Mouse (Mus musculus) megakaryocyte, adult 5-6 weeks (primary cell): ENCODE results near the gene A130010J15Rik. TPM values are rescaled to one million over a fixed set of nuclear protein-coding genes. Genes with fewer than 3 reads are reported as not detected.

Experiments
- ATAC-seq: 2 replicates; pipeline ENCODE4 v1.8.0; 2016; ENCODE audit warnings: mild to moderate bottlenecking, inconsistent platforms; ENCODE audit not compliant: poor library complexity, severe bottlenecking
- total RNA-seq, 2 experiments: library from RNA; stranded (forward) in 1 of 2; stranded (reverse) in 1 of 2; fragments of 153-499, 151-499 nt in 1 of 2; fragments of 221-1000, 200-1000 nt in 1 of 2; gene quantifications; 2 replicates each; pipeline versions ENCODE4 v1.2.3 to v1.2.4; 2015 to 2017

The A130010J15Rik gene
- total RNA-seq, 2 experiments from 2014 or later, result 4.6 TPM

DNA sequence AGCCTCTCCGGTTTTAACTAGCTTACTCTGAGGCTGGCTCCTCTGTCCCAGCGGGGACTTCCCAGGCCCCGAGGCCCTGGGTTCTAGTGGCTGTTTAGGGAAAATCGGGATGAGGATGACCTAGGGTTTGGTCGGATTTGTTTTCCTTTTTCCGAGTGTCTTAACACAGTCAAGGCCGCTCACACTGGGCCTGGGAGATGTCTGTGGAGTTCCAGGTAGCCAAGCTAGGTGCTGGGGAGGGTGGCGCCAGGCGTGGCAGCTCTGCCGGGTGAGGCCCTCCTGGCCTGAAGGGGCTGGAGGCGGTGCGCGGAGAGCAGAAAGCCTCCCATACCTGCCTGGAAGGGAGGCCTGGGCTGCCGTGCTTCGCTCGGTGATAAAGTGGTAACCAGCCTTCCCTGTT lies 14.3 kb upstream of the A130010J15Rik start:
- ATAC-seq, result no peak

DNA sequence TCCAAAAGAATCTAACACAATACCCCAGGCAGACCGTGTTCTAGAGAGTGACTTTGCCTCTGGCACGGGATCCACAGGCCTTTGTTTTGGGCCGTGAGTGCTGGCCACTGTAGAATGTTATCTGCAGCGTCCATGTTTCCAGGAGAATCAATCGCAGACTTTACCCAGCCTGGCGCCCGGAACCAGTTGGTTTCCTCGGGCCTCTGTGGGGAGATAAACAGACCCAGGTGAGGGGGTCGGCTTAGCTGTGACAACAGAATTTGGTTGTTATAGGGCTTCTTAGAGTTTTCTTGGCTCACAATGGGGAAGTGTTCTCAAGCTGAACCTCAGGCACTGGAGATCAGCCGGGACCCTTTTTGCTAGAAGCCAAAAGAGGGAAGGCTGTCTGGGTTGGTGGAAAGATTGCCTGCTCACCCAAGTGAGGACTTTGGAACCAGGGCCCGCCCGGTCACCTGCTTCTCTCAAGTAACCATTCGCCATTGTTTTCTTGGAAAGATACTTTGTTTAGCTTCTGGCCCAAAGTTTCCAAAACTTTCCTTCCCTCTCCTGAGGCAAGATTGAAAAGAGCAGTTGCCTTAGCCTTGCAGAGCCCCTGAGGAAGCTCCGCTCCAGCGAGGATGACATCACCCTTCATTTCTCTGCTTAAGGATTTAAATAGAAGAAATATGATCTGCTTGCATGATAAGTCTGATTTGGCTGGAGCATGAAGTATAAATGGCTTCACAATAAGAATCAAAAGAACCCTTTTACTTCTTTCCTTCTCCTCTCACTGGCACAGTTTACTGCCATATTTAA lies 11.3 kb upstream of the A130010J15Rik start:
- no peak for ATAC-seq

- no peak for ATAC-seq
Observed at GRCm38 (mm10) chr1:193157111-193157492, 10.7 kb upstream of the A130010J15Rik start.

DNA sequence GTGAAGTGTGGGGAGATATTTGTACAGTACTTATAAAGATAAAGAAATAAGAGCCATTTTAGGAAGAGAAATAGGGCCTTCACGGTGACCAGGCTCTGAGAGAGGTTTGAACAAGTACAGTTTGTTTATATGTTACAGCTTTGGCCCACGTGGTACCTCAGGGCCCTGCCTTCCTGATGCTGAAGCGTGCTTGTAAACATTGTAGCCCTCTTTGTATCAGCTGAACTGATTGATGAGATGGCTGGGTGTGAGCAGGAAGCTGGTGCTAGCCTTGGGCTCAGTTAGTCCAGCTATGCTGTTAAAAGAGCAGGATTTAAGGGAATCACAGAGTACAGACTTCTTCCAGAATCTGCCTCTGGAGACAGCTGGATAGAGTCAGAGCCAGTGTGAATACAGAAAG lies 8.7 kb upstream of the A130010J15Rik start:
- ATAC-seq, result no peak

DNA sequence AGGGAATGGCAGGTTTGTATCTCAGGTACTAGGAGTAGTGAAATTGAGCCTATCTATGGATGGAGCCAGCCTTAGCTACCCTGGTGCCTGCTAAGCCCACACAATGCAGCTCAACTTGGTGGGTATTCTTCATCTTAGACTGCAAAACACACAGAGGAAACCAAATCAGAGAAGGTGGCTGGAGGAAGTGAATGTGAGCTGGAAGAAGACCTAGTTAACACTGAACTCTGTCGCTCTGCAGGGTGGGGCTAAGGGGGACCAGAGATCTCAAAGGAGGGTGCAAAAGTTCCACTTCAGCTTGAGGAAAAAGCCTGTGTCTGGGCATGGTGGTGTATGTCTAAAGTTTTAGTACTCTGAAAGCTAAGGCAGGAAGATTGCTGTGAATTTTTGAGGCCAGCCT lies 8.2 kb upstream of the A130010J15Rik start:
- peak; percentile 14; the same call in 1 of the 2 replicates for ATAC-seq

GRCm38 (mm10) chr1:193160317-193161032 lies 7.4 kb upstream of the A130010J15Rik start:
- peak; percentile 95 for ATAC-seq

DNA sequence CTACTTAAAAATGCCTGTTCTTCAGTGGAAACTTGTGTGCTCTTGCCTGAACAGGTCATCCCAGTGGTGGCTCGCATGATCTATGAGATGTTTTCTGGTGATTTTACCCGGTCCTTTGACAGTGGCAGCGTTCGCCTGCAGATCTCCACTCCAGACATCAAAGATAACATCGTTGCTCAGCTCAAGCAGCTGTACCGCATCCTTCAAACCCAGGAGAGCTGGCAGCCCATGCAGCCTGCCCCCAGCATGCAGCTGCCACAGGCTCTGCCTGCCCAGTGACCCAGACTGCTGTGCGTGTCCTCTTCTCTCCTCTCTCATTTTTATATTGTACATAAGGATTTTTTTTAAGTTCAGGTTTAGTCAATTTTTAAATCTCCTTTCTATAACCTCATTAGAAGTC lies 1.4 kb downstream of the A130010J15Rik start:
- ATAC-seq, result no peak

GRCm38 (mm10) chr1:193169856-193170255 lies 2.0 kb downstream of the A130010J15Rik start:
- no peak for ATAC-seq

- ATAC-seq, result peak; percentile 92
Observed at GRCm38 (mm10) chr1:193172991-193173809, 5.4 kb downstream of the A130010J15Rik start.

- no peak for ATAC-seq
Observed at GRCm38 (mm10) chr1:193173810-193174129, 5.9 kb downstream of the A130010J15Rik start.

DNA sequence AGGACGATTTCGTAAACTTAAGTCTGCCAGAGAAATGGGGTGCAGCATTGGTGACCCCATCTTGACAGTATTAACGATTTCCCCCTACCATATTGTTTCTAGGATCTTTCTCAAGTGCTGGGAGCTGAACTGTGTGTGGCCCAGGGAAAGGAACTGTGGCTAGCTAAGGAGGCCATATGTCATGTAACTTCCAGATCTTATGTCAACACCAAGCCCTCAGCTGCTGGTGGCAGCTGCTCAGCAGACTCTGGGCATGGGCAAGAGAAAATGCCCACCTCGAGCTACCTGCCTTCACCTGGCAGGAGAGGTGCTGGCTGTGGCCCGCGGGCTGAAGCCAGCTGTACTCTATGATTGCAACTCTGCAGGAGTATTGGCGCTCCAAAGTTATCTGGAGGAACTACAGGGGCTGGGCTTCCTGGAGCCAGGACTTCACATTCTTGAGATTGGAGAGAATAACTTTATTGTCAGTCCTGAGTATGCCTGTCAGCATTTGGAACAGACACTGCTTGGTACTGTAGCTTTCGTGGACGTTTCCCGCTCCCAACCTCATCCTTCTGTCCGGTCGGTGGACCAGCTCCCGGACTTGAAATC lies 6.4 kb downstream of the A130010J15Rik start:
- no peak for ATAC-seq

GRCm38 (mm10) chr1:193181104-193181503 lies 13.3 kb downstream of the A130010J15Rik start:
- no peak for ATAC-seq

GRCm38 (mm10) chr1:193188257-193188656 lies 20.4 kb downstream of the A130010J15Rik start:
- ATAC-seq, result no peak

- no peak for ATAC-seq
Observed at GRCm38 (mm10) chr1:193189151-193189621, 21.3 kb downstream of the A130010J15Rik start.

GRCm38 (mm10) chr1:193189771-193190170 lies 21.9 kb downstream of the A130010J15Rik start:
- ATAC-seq, result no peak

DNA sequence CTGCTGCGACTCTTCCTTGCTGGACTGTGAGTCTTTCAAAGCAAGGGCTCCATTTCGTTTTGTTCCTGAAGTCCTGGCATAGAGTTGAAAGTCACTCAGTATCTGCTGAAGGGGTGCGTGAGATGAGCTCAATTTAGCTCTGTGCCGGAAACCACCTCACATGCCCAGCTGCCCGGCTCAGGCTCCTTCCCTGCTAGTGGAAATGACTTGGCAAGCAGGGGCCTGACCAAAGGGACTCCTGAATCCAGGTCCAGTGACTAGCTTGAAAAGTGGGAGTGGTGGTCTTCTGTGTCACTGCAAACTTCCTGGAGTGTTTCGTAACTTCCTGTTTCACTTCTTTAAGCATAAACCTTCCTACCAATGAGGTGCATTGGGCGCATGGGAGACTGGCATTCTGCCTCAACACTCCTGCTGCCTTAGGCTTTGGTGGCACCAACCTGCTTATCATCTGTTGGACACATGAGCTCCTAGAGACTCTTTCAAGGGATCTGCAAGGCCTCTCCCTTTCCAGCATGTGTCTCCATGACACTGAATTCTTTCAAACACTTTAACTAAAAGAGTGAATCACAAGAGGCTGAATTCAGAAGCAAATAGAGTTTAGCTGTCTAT lies 23.9 kb downstream of the A130010J15Rik start:
- ATAC-seq, result peak; percentile 94

GRCm38 (mm10) chr1:193194416-193195140 lies 26.7 kb downstream of the A130010J15Rik start:
- no peak for ATAC-seq

- no peak for ATAC-seq
Observed at GRCm38 (mm10) chr1:193195169-193195810, 27.4 kb downstream of the A130010J15Rik start.

DNA sequence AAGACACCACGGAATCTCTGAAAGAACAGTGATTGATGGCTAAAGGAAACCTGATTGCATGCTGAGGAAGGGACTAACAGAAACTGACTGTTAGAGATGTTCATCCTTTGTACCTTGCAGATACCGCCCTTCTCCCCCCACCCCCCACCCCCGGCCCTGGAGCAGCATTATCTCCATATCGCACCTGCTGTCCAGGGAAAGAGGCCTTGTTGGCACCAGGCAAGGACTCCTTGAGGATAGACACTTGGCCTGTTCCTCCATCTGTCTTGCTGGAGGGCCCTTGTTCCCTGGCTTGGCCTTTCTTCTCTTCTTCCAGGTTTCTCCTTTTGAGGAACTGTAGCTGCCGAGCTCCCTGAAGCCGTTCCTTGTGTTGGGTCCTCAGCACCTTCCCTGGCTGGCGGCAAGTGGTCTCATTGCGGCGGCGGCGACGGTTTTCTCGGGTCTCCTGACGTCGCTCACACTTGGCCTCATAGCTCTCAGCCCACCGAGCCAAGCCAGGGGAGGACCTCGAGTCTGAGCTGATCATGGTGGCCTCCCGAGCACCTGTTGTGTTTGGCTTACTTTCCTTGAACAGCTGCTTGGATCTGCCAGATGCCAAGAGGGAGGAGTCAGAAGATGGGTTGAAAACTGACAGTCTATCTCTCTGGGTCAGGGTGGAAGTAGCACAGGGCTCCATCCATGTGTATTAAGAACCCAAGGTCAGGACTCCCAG lies 29.8 kb downstream of the A130010J15Rik start:
- ATAC-seq, result no peak
